Mouse (Mus musculus) hindbrain, embryonic 13.5 days (tissue): ENCODE measurements around the gene Pdcd1. TPM values are rescaled to one million over a fixed set of nuclear protein-coding genes. Genes with fewer than 3 reads are reported as not detected.
"Not testable (repeated sequence)": the region's sequence is repeated elsewhere in the genome, so short reads cannot be mapped to it uniquely, and the experiment has no call there.

ENCODE experiments used
- ATAC-seq: fragments of 200-750 bp; cut with Nextera tagmentation; 2 replicates; pipeline ENCODE4 v1.8.0; 2017; ENCODE audit warnings: moderate TSS enrichment; ENCODE audit not compliant: low FRiP score
- H3K27ac ChIP-seq: fragments of 300-500 bp; sonication (generic); 2 replicates; pipeline ENCODE4 v1.5.1; 2015; ENCODE audit warnings: inconsistent platforms, mild to moderate bottlenecking, moderate library complexity
- H3K27me3 ChIP-seq: fragments of 300-500 bp; sonication (generic); 2 replicates; pipeline ENCODE4 v1.6.1; 2015; ENCODE audit warnings: mild to moderate bottlenecking, inconsistent platforms
- H3K36me3 ChIP-seq: fragments of 300-500 bp; sonication (generic); 2 replicates; pipeline ENCODE4 v1.6.1; 2015; ENCODE audit warnings: mild to moderate bottlenecking, inconsistent platforms
- H3K4me1 ChIP-seq: fragments of 300-500 bp; sonication (generic); replicated peaks from 2 replicates; pipeline ENCODE4 v1.6.1; 2015; ENCODE audit warnings: inconsistent platforms
- H3K4me2 ChIP-seq: fragments of 300-500 bp; sonication (generic); 2 replicates; pipeline ENCODE4 v1.6.1; 2015; ENCODE audit warnings: inconsistent platforms, mild to moderate bottlenecking, moderate library complexity
- H3K4me3 ChIP-seq: fragments of 300-500 bp; sonication (generic); 2 replicates; pipeline ENCODE4 v1.5.1; 2015; ENCODE audit warnings: mild to moderate bottlenecking, inconsistent platforms
- H3K9ac ChIP-seq: fragments of 300-500 bp; sonication (generic); 2 replicates; pipeline ENCODE4 v1.6.1; 2015; ENCODE audit warnings: mild to moderate bottlenecking, inconsistent platforms
- H3K9me3 ChIP-seq: fragments of 300-500 bp; sonication (generic); 2 replicates; pipeline ENCODE4 v1.6.1; 2016; ENCODE audit warnings: inconsistent platforms
- WGBS: fragments of 180-500 bp; shearing (Covaris S2); methylation state at CpG from one replicate; pipeline ENCODE4 v1.1.7; 2015; 5-methylcytosine and 5-hydroxymethylcytosine counted together
- polyA plus RNA-seq: library from polyadenylated mRNA; unstranded; fragments of >200 nt; fragmentation: Nextera tagmentation; extraction: Ambion mirVana; gene quantifications from 2 replicates; pipeline ENCODE4 v1.2.1, GENCODE M21; 2015

Gene Pdcd1
- polyA plus RNA-seq, 1 experiment from 2014 or later = not detected

GRCm38 (mm10) chr1:94020151-94020550 is 32.2 kb downstream of the Pdcd1 start, which contains the start of gene Neu4:
Gene Neu4, plus strand, starts transcription at chr1:94020451.
- H3K9ac ChIP-seq = no peak within 1 kb of the TSS
- H3K4me2 ChIP-seq = no peak within 1 kb of the TSS
- 89% methylated on average over 6 of the region's 6 CpGs for WGBS
- H3K27me3 ChIP-seq = no peaks in the 10 kb centered on the region
- no peak within 1 kb of the TSS for H3K4me3 ChIP-seq
- H3K27ac ChIP-seq = no peak within 1 kb of the TSS
- no peaks in the 10 kb centered on the region for H3K9me3 ChIP-seq
- no peaks in the 10 kb centered on the region for H3K36me3 ChIP-seq
- no peak for ATAC-seq
- H3K4me1 ChIP-seq = no peaks in the 10 kb centered on the region

DNA sequence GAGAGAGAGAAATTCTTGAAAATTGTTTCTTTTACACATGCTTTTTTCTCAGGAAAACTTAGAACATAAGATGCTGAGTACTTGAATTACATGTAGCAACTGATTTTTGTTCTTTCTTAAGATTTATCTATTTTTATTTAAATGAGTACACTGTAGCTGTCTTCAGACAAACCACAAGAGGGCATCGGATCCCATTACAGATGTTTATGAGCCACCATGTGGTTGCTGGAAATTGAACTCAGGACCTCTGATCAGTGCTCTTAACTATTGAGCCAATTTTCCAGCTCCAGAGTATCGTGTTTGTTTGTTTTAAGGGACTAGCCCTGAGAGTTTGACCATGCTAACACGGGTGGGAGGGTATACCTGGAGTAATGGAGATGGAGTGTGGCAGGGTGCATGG is 40.7 kb downstream of the Pdcd1 start:
- 68% methylated on average over 3 of the region's 3 CpGs for WGBS
- ATAC-seq = no peak
- no peak overlapping the region for H3K4me2 ChIP-seq

DNA sequence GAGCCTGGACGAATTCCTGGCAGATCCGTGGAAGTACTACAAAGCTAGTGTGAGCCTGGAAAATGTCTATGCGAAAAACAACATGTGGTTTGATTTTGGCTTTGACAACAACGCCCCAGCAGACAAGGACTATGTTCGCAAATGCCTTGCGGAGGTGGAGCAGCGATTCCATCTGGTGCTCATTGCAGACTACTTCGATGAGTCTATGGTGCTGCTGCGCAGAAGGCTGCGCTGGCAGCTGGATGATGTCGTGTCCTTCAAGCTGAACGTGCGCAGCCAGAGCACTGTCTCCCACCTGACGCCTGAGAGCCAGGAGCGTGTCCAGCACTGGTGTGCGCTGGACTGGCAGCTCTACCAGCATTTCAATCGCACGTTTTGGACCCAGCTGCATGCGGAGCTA is 43.5 kb downstream of the Pdcd1 start:
- not testable (repeated sequence) for H3K36me3 ChIP-seq, H3K4me2 ChIP-seq, H3K9ac ChIP-seq, H3K27ac ChIP-seq, H3K27me3 ChIP-seq, H3K4me3 ChIP-seq, H3K4me1 ChIP-seq, H3K9me3 ChIP-seq, ATAC-seq
- WGBS = 96% methylated on average over 16 of the region's 19 CpGs

More for the DNA sequence above, 40.7 kb downstream of the Pdcd1 start:
- no peak overlapping the region for H3K27ac ChIP-seq
- H3K9ac ChIP-seq = no peak overlapping the region
- no peaks in the 10 kb centered on the region for H3K27me3 ChIP-seq
- H3K36me3 ChIP-seq = no peaks in the 10 kb centered on the region
- no peak overlapping the region for H3K4me3 ChIP-seq
- H3K9me3 ChIP-seq = no peaks in the 10 kb centered on the region
- H3K4me1 ChIP-seq = no peaks in the 10 kb centered on the region

DNA sequence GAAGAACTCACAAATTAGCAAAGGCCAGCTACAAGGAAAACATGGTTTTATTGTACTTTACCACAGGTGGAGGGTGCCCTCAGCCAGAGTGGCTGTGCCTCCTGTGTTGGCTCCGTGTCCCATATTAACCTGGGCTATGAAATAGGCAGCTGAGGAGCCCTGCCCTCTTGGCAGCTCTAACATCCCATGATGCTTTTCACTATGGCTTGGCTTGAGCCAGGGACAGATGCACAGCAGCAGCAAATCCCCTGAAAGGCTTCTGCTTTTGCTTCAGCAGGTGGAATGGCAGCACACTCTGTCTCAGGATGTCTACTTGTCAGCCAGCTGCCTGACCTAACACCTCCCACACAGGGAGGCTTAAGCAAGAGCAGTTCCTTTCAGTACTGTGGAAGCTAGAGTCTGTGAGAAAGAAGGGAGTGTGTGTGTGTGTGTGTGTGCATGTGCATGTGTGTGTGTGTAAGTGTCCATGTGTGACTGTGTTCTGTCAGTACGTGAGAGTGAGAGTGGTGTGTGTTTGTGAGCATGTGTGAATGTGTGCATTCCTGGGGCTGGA is 46.3 kb downstream of the Pdcd1 start:
- not testable (repeated sequence) for H3K27ac ChIP-seq, H3K36me3 ChIP-seq, H3K9ac ChIP-seq, H3K27me3 ChIP-seq, H3K4me2 ChIP-seq, H3K9me3 ChIP-seq, H3K4me1 ChIP-seq, H3K4me3 ChIP-seq, ATAC-seq
- WGBS = 78% methylated on average over 2 of the region's 2 CpGs

DNA sequence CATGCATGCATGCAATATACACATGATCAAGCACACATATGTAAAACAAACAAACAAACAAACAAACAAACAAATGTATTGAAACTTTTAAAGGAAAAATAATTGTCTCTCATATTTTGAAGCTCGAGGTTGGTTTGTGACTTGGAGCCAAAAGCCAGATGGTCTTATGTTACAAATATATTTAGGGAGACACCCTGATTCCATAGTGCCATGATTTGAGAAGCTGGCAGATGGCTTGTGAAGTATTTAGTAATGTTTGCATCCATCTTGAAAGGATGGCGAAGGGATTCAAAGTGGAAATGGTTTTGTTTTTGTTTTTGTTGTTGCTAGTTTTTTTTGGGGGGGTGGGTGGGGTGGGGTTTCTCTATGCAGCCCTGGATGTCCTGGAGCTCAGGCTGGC is 51.3 kb downstream of the Pdcd1 start:
- Histone ChIP-seq H3K27me3 (no peaks in the 10 kb centered on the region), H3K27ac (no peak overlapping the region), H3K4me3 (no peak overlapping the region), H3K9me3 (no peaks in the 10 kb centered on the region), H3K4me2 (no peak overlapping the region), H3K4me1 (no peaks in the 10 kb centered on the region), H3K9ac (no peak overlapping the region), H3K36me3 (no peaks in the 10 kb centered on the region)
- no peak for ATAC-seq
- WGBS = 87% methylated on average over 2 of the region's 2 CpGs

DNA sequence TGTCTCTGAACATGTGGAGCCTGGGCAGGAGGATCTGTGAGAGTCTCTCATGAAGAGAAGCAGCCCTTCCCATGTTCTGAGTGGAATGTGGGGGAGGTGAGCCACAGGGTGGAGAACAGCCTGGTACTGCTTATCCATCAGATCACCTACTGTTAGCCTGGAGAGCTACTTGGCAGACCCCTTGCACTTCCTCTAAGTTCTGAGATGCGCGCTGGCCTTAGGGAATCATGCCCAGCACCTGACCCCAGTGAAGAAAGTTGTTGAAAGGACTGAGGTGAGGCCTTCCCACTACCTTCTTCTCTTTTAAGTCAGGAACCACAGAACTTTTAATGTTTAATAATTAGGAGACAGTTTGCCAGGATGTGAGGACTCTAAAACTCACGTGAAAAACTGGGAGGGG is 60.9 kb downstream of the Pdcd1 start:
- H3K9me3 ChIP-seq, H3K27me3 ChIP-seq, H3K4me2 ChIP-seq, H3K9ac ChIP-seq, H3K36me3 ChIP-seq, H3K4me1 ChIP-seq, H3K27ac ChIP-seq, H3K4me3 ChIP-seq, ATAC-seq: not testable (repeated sequence)
- WGBS = 85% methylated on average over 3 of the region's 3 CpGs

DNA sequence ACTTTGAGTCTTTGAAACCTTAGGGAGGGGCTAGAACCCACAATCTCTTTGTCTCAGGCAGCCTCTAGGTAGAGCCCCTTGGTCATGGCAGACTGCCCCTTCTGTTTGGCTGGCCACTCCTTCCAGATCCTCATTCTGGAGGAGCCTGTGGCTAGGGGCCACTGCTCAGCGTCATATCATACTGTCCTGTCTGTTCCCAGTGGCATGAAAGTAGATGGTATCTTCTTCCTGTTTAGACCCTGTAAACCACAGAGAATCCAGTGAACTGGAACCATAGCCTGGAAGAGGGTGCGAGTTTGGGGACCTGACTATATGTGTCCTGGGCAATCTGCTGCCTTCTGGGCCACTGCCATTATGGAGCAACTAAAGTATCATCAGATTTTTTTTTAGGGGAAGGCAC is 61.3 kb downstream of the Pdcd1 start:
- not testable (repeated sequence) for ATAC-seq, H3K9me3 ChIP-seq, H3K27me3 ChIP-seq, H3K9ac ChIP-seq, H3K4me3 ChIP-seq, H3K36me3 ChIP-seq, H3K27ac ChIP-seq, H3K4me2 ChIP-seq, H3K4me1 ChIP-seq
- 87% methylated on average over 2 of the region's 2 CpGs for WGBS

DNA sequence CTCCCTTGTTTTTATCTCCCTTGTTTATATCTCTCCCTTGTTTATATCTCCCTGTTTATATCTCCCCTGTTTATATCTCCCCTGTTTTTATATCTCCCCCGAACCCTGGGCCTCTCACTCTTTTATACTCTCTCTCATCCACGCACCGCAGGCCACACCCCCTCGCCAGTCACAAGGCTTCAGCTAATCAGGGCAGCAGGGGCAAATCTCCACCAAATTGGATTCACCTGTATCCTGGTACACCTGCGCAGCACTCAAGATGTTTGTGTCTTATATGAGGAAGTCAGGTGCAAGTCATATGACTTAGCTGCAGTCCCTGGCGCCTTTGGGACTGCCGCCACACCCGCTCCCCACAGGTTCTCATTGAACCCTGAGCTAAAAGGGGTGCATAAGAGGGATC is 62.1 kb downstream of the Pdcd1 start, which contains the start of gene Gal3st2c:
TSS of gene Gal3st2c (plus strand) at position 301 of the 400 bp plus-strand sequence.
- not testable (repeated sequence) for H3K27me3 ChIP-seq, H3K27ac ChIP-seq, H3K4me1 ChIP-seq, H3K36me3 ChIP-seq, H3K4me2 ChIP-seq, H3K4me3 ChIP-seq, ATAC-seq, H3K9me3 ChIP-seq, H3K9ac ChIP-seq
- 91% methylated on average over 7 of the region's 8 CpGs for WGBS

GRCm38 (mm10) chr1:93988786-93989185 is 63.6 kb downstream of the Pdcd1 start:
- no peaks in the 10 kb centered on the region for H3K9me3 ChIP-seq
- no peak overlapping the region for H3K27ac ChIP-seq
- no peaks in the 10 kb centered on the region for H3K36me3 ChIP-seq
- H3K27me3 ChIP-seq = no peaks in the 10 kb centered on the region
- H3K9ac ChIP-seq = no peak overlapping the region
- no peak overlapping the region for H3K4me3 ChIP-seq
- 80% methylated on average over 3 of the region's 3 CpGs for WGBS
- H3K4me2 ChIP-seq = no peak overlapping the region
- no peaks in the 10 kb centered on the region for H3K4me1 ChIP-seq
- no peak for ATAC-seq

Other genes starting within 250 kb of the Pdcd1 start
- 9.4 and 10.5 TPM in 2 replicates for gene Ing5, start 248.6 kb downstream of the Pdcd1 start, polyA plus RNA-seq
- 16.4 and 19.3 TPM in 2 replicates for gene D2hgdh, start 227.6 kb downstream of the Pdcd1 start, polyA plus RNA-seq
- gene Gal3st2, start 191.2 kb downstream of the Pdcd1 start, polyA plus RNA-seq = not detected in 2 replicates
- not detected in 2 replicates for gene Gal3st2b, start 134.2 kb downstream of the Pdcd1 start, polyA plus RNA-seq
- gene Gal3st2c, start 62.0 kb downstream of the Pdcd1 start, polyA plus RNA-seq = not detected in 2 replicates
- not detected in 2 replicates for gene Neu4, start 32.1 kb downstream of the Pdcd1 start, polyA plus RNA-seq